Mouse (Mus musculus) R1 (cell line): ENCODE measurements around the gene 9930104L06Rik.
"Not testable (repeated sequence)": the region's sequence is repeated elsewhere in the genome, so short reads cannot be mapped to it uniquely, and the experiment has no call there.

Source experiments
- DNase-seq: peaks from one replicate; pipeline ENCODE4 v3.0.0-alpha.2; 2018; ENCODE audit warnings: low read depth, low spot score

9930104L06Rik gene

GRCm38 (mm10) chr4:124936613-124937471 lies at the start of gene 9930104L06Rik:
Gene 9930104L06Rik, plus strand, starts transcription at chr4:124937048.
- peak; percentile 100 for DNase-seq

DNA sequence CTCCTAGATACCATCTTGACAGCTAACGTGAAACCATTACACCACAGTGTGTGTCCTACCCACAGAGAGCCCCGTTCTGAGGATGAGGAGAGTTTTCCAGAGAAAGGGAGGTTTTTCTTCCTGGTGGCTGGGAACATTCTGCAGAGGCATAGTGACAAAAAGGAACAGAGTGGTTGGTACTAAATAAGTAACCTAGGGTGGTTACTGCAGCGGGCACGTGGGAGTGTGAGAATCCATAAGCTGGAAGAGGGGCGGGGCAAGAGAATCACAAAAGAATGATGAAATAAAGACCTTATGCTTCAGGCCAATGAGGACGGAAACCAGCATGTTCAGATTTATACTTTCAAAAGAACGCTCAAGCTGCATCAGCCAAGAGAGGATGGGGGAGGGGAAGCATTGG lies 48.1 kb upstream of the 9930104L06Rik start:
- no peak for DNase-seq

DNA sequence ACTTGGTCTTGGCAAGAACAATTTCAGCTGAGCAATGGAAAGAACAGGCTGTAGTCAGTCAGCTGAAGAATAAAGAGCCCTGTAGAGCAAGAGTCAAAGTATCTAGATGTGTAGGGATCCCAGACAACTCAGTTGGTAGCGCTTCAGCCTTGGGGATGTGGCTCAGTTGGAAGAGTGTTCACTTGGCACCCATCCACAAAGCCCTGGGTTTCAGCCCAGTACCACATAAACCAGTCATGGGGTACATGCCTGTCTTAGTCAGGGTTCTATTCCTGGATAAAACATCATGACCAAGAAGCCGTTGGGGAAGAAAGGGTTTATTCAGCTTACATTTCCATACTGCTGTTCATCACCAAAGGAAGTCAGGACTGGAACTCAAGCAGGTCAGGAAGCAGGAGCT lies 46.9 kb upstream of the 9930104L06Rik start:
- DNase-seq, result no peak

- no peak for DNase-seq
Measured at GRCm38 (mm10) chr4:124890831-124891230, 46.0 kb upstream of the 9930104L06Rik start.

GRCm38 (mm10) chr4:124893769-124894168 lies 43.1 kb upstream of the 9930104L06Rik start:
- no peak for DNase-seq

GRCm38 (mm10) chr4:124894508-124895428 lies 42.1 kb upstream of the 9930104L06Rik start:
- DNase-seq, result peak; percentile 64

- DNase-seq, result no peak
Measured at GRCm38 (mm10) chr4:124898428-124898827, 38.4 kb upstream of the 9930104L06Rik start.

GRCm38 (mm10) chr4:124899906-124900305 lies 36.9 kb upstream of the 9930104L06Rik start:
- no peak for DNase-seq

DNA sequence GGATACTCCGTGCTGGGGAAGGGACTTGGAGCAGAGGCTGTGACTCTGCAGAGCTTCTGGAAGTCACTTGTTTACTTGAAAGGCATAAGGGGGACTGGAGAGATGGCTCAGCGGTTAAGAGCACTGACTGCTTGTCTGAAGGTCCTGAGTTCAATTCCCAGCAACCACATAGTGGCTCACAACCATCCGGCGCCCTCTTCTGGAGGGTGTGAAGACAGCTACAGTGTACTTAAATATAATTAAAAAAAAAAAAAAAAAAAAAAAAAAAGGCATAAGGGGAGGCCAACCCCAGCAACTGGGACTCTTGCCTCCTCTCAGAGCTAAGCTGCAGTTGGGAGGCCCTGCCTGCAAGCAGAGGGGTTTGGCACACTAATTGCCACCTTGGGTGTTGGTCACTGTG lies 31.4 kb upstream of the 9930104L06Rik start:
- peak; percentile 63 for DNase-seq

DNA sequence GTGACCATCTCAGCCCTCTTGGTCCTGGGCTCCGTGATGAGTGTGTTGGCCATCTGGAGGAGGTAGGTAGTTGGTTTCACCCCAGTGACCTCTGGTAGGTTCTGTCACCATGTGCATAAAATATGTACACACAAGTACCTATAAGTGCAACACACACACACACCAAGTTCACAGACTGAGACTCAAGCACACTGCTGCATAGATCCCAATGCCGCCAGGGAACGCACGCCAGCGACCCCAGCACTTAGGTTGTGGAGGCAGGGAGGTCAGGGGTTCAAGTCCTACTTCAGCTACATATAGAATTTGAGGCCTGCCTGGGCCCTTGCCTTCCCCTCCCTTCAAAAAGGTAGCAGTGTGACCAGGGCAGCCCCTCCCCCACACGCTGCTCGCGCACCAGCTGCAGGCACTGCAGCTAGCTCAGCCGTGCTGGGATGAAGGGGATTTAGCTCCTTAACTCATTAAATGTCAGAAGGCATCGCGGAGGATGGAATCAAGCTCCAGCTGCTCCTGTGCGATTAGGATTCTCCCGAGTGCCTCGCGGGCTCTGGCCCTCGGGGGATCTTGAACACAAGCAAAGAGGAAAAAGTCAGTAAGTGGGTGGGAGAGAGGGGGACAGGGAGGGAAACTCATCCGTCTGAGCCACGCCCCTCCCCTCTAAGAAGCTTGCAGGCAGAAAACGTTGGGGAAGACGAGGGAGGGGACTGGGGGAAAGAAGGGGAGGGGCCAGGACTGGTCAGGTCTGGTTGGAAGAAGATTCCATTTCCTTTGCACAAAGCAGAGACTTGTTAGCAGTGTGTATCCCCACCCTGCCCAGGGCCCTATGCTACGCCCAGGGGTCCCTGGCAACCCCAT lies 30.7 kb upstream of the 9930104L06Rik start:
- DNase-seq, result peak; percentile 94

GRCm38 (mm10) chr4:124928102-124928501 lies 8.7 kb upstream of the 9930104L06Rik start:
- no peak for DNase-seq

- not testable (repeated sequence) for DNase-seq
Measured at GRCm38 (mm10) chr4:124939211-124939610, 2.4 kb downstream of the 9930104L06Rik start, which contains the start of gene Cdca8. Gene Cdca8, minus strand, starts transcription at chr4:124939311.

DNA sequence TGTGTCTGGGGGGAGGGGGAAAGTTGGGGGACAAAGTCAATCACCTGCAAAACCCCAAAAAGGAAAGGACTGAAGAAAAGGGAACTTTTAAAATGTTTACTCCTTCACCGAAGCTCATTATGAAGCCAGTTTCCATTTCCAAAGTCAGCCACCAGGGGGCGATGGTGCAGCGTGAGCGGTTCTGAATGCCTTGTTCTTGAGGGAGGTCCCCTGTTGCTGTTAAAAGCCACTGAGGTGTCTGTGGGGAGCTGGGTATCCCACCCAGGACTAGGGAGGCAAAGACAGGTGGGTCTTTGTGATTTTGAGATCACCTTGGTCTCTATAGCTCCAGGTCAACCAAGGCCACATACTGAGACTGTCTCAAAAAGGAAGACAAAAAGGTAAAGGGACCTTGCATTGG lies 6.2 kb downstream of the 9930104L06Rik start:
- peak; percentile 74 for DNase-seq

DNA sequence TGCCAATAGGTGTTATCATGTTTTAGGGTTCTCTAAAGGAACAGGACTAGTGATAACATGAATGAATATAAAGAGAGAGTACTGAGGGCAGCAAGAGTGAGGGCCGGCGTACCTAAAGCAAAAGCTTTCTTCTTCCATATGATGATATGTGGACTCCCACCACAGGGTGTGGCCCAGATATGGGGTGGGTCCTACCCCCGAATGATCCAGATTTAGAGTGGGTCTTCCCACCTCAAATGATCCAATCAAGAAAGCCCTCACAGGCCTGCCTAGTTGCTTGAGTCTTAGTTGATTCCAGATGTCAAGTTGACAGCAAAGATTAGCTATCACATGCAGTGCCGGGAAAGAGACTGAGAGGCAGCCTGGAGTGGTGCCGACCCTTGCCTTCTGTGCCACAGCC lies 6.9 kb downstream of the 9930104L06Rik start:
- no peak for DNase-seq

DNA sequence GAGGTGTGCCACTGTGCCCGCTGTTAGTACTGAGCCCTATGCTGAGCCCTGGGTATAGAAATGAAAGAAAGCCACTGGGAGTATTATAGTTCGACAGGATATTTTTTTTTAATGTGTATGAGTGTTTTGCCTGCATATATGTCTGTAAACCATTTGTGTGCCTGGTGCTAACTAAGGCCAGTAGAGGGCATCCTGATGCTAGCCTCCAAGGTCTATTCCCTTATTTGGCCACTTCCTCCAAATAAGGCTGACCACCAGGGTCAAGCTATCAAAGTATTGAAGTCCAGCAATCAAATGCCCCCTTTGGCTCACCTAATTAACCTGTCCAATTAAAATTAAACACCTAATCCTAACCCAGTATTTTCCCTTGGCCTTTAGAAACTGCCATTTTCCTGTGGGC lies 8.1 kb downstream of the 9930104L06Rik start:
- DNase-seq, result no peak

DNA sequence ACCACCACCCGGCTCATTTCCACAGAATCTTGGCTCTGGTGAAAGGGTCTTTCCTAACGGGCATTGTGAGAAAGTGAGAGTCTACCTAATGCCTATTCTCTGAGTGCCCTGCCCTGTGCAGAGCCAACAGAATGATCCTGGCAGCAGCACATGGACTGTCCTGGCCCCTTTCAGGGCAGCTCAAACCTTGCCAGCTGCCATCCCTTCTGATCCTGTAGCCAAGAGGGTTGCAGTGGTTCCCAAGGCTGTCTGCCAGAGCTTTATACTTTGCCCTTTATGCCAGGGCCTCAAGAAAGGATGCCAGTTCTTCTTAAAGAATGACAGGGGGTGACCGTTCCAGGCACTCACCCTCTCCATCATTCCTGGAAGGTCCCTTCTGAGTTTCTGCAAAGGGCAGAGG lies 12.6 kb downstream of the 9930104L06Rik start:
- DNase-seq, result no peak

DNA sequence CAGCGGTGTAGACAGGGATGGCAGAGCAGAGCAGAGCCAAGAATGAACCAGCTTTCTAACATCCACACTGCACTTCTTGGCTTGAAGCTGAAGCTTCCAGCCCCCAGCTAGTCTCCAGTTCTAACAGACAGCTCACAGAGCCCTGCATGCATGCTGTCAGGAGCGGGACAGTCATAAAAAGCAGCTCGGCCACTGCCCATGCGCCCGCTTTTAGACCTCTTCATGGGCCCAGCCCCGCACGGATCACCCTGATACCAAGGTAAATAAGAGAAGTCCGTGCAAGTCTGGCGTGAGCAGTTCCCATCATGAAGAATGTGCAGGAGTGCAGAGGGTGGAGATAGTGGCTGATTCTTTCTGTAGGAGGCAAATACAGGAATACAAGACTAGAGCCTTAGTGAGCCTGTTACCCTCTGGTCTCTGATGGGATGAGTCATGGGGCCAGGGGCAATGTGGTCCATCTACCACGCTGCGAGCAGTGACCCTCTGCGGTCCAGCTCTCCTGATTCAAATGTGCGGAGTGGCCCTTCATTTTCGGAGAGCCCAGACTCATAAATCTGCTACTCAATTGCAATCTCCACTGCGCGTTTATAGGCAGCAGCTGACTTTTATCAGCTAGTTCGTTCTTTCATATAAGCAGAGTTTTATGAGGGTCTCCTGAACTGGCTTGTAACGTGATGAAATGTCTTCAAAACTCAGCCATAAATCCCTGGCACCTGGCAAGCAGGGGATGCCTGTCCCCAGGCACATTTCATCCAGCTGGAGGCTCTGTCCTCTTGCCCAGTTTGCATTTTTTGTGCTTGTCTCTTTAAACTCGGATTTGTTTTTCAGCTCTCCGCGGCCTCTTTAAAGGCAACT lies 13.6 kb downstream of the 9930104L06Rik start:
- DNase-seq, result no peak

DNA sequence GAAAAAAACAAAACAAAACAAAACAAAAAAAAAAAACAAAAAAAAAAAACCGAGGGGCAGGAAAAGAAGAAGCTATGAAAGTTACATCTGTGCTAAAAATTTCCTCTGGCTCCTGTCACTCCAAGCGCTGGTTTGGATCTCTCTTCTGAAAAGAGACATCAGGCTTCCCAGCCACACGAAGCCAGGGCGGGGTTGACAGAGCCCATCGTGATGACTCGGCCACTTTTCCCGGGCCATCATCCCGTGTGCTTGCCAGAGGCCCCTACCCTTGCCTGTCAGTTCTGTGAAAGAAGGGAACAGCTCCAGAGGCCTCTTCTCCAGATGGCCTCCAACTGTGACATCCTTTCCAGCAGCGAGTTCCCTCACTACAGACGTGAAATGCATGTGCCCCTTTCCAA lies 14.2 kb downstream of the 9930104L06Rik start:
- DNase-seq, result no peak

DNA sequence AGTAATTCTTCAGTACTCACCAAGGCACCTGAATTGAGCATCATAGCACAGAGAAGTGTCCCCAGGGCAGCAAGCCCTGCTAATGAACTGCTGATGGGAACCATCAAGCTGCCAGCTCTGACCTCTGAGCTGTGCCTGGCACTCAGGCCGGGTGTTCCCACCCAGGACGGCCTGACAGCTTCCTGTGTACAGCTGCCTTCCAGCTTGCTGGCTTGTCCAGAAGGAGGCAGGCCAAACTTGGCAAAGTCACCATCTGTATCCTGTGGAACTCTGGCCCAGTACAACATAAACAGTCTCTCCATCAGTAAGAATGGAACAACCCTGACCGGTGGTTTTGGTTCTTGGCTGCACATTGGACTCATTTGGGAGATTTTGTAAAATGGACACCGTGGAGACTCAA lies 16.7 kb downstream of the 9930104L06Rik start:
- DNase-seq, result no peak

- DNase-seq, result no peak
Measured at GRCm38 (mm10) chr4:124957284-124957683, 20.4 kb downstream of the 9930104L06Rik start.
